ENCODE assay signal across 23 mouse cellular contexts in the genomic region with DNA sequence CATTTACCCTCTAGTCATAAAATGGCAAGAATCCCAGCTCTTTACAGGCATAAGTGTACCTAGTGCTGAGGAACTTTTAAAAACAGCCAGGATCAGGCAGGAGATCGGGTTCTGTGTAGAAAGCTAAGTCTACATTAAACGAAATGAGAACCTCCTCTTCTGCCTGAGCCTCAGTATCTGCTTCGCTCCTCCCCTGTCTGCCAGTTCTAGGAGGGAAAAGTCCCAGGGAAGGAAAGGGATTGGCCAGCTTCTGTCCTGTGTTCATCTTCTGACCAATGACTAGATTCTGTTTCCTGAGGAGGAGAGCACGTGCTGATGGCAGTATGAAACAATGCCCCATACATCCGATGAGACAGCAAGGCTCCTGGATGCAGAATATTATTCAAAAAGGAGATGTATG. TPM values are rescaled to one million over a fixed set of nuclear protein-coding genes. Genes with fewer than 3 reads are reported as not detected.
DNase-seq lines count a peak whose midpoint lies in the region.
"Had no signal": no experiment of that assay in that cellular context is flagged by ENCODE, and none has a peak within 500 bp of the region (broad histone marks: within the 10 kb centered on the region; RNA-seq: fewer than 3 reads in every experiment).

No protein-coding gene starts in this region.

- no peaks in the 10 kb centered on the region for H3K9me3 ChIP-seq in embryonic facial prominence, embryonic 10.5 days
- H3K9me3 ChIP-seq: forebrain, embryonic 13.5 days; heart, embryonic 10.5 days; heart, embryonic 15.5 days; limb, embryonic 12.5 days; liver, embryonic 15.5 days had no signal

- H3K4me1 ChIP-seq in embryonic facial prominence, embryonic 10.5 days, result peaks cover 5% of the 10 kb centered on the region
- H3K4me1 ChIP-seq: heart, embryonic 15.5 days had no signal

- WGBS in embryonic facial prominence, embryonic 10.5 days, result 58% methylated on average over 5 of the region's 5 CpGs

- H3K27me3 ChIP-seq in embryonic facial prominence, embryonic 10.5 days (replicated peaks; ENCODE audit: low read depth, poor library complexity, severe bottlenecking), result no peaks in the 10 kb centered on the region
- H3K27me3 ChIP-seq: forebrain, embryonic 13.5 days; heart, embryonic 15.5 days; limb, embryonic 12.5 days had no signal

- H3K36me3 ChIP-seq in embryonic facial prominence, embryonic 10.5 days (replicated peaks), result no peaks in the 10 kb centered on the region
- H3K36me3 ChIP-seq: heart, embryonic 10.5 days; heart, embryonic 15.5 days; limb, embryonic 12.5 days; liver, embryonic 15.5 days had no signal

- peak; percentile 28 to 38 for DNase-seq in frontal cortex, postnatal 36 days (ENCODE audit: low spot score in 2 of 2)
- no peak for DNase-seq in frontal cortex, postnatal 14 days (ENCODE audit: low spot score in 2 of 2)
- DNase-seq in right cerebral cortex, postnatal 25 days, result peak; percentile 23
- DNase-seq in right cerebral cortex, postnatal 4 days, result no peak
- DNase-seq in ZHBTc4 (ENCODE audit: low read depth, low spot score), result peak; percentile 66
- no peak for DNase-seq in cerebellum, postnatal 14 days
- DNase-seq in embryonic facial prominence, embryonic 10.5 days (ENCODE audit: low spot score), result no peak
- no peak for DNase-seq in kidney, postnatal 36 days
- DNase-seq: adrenal gland, adult 2 months; cerebellum, adult 11 months; cerebellum, postnatal 10 days; gastrocnemius, postnatal 14 days; kidney, adult 2 months; layer of hippocampus, adult 9-11 months; lung, embryonic 14.5 days; lung, postnatal 14 days; midbrain, embryonic 14.5 days; thymus, postnatal 25 days had no signal

- no peak overlapping the region for H3K4me3 ChIP-seq in embryonic facial prominence, embryonic 10.5 days
- H3K4me3 ChIP-seq: forebrain, embryonic 13.5 days; heart, embryonic 10.5 days; heart, embryonic 15.5 days; limb, embryonic 12.5 days; liver, embryonic 15.5 days had no signal

- H3K27ac ChIP-seq in embryonic facial prominence, embryonic 10.5 days (replicated peaks), result no peak overlapping the region
- H3K27ac ChIP-seq: forebrain, embryonic 13.5 days; heart, embryonic 10.5 days; heart, embryonic 15.5 days; limb, embryonic 12.5 days; liver, embryonic 15.5 days had no signal

RNA-seq across cellular contexts. Expression of a gene that starts 18.9 kb away (rescaled TPM):
- polyA plus RNA-seq in embryonic facial prominence, embryonic 10.5 days (2016; fragmentation: Nextera tagmentation; extraction: Ambion mirVana), result 4.7 and 4.8 TPM in 2 replicates

RNA-seq across cellular contexts. Expression of a gene that starts 25.3 kb away (rescaled TPM):
- polyA plus RNA-seq in embryonic facial prominence, embryonic 10.5 days (2016; fragmentation: Nextera tagmentation; extraction: Ambion mirVana), result 30.3 and 31.6 TPM in 2 replicates

Comparison
In these comparisons a context has a peak if more than half of its experiments do, and no peak if none do; other contexts are left out.
1. DNase-seq: peak in frontal cortex, postnatal 36 days (2 of 2), right cerebral cortex, postnatal 25 days (single experiment) and ZHBTc4 (single experiment); none in frontal cortex, postnatal 14 days (0 of 2), right cerebral cortex, postnatal 4 days (single experiment), cerebellum, postnatal 14 days (0 of 2), embryonic facial prominence, embryonic 10.5 days (single experiment) and kidney, postnatal 36 days (0 of 2).